Mouse (Mus musculus) gastrocnemius, postnatal 14 days (tissue): Measurements from ENCODE around the gene Prdx5. TPM values are rescaled to one million over a fixed set of nuclear protein-coding genes. Genes with fewer than 3 reads are reported as not detected.

Source experiments
- microRNA-seq, 2 experiments: library from miRNA; unstranded; fragments of <30 nt; microRNA quantifications; one replicate each; pipeline ENCODE4 v1.2.0; 2021
- total RNA-seq, 2 experiments: library from RNA; stranded (reverse); gene quantifications; 2 replicates each; pipeline ENCODE4 v1.2.3; 2021

The Prdx5 gene
- total RNA-seq, 2 experiments from 2014 or later, result 159 to 187 TPM

Small RNA genes lying within 50 kb of the gene (microRNA-seq; reads per million reads assigned to microRNA genes)
- 1.3 to 3.0 reads per million in 2 experiments for gene Mir6990

Other genes with a start within 250 kb of the Prdx5 start
- gene Rps6ka4, start 69.5 kb downstream of the Prdx5 start, total RNA-seq, result 1 to 10 TPM; 7.7 to 8.5 TPM
- under 1 TPM; 0.40 to 0.84 TPM for gene Ccdc88b, start 51.9 kb downstream of the Prdx5 start, total RNA-seq
- gene Trmt112, start 408 bp downstream of the Prdx5 start, total RNA-seq, result 10 to 100 TPM; 34.6 to 38.9 TPM
- 10 to 100 TPM; 47.7 to 52.0 TPM for gene Esrra, start 11.7 kb upstream of the Prdx5 start, total RNA-seq
- gene Catsperz, start 15.3 kb upstream of the Prdx5 start, total RNA-seq, result not detected
- gene Kcnk4, start 24.4 kb upstream of the Prdx5 start, total RNA-seq, result not detected
- 10 to 100 TPM; 14.2 to 14.6 TPM for gene Bad, start 31.8 kb upstream of the Prdx5 start, total RNA-seq
- gene Gpr137, start 32.4 kb upstream of the Prdx5 start, total RNA-seq, result 1 to 10 TPM; 8.9 to 9.9 TPM
- gene Ppp1r14b, start 64.9 kb upstream of the Prdx5 start, total RNA-seq, result 100 to 1,000 TPM; 139 to 184 TPM
- 10 to 100 TPM; 10.9 to 11.6 TPM for gene Plcb3, start 66.4 kb upstream of the Prdx5 start, total RNA-seq
- 10 to 100 TPM; 13.0 to 13.7 TPM for gene Fkbp2, start 70.4 kb upstream of the Prdx5 start, total RNA-seq
- gene Vegfb, start 77.5 kb upstream of the Prdx5 start, total RNA-seq, result 100 to 1,000 TPM in 1 of 2 experiments, 10 to 100 TPM in 1; 90.8 to 118 TPM
- gene Dnajc4, start 82.5 kb upstream of the Prdx5 start, total RNA-seq, result 10 to 100 TPM; 30.7 to 32.4 TPM
- 10 to 100 TPM; 15.7 to 18.9 TPM for gene Nudt22, start 86.0 kb upstream of the Prdx5 start, total RNA-seq
- 10 to 100 TPM; 19.7 to 20.1 TPM for gene Trpt1, start 86.0 kb upstream of the Prdx5 start, total RNA-seq
- 1 to 10 TPM; 2.0 to 2.2 TPM for gene Fermt3, start 109.4 kb upstream of the Prdx5 start, total RNA-seq
- gene Stip1, start 129.9 kb upstream of the Prdx5 start, total RNA-seq, result 10 to 100 TPM; 80.3 to 92.4 TPM
- gene Macrod1, start 146.7 kb upstream of the Prdx5 start, total RNA-seq, result 100 to 1,000 TPM; 187 to 192 TPM
- gene Flrt1, start 195.6 kb upstream of the Prdx5 start, total RNA-seq, result under 1 TPM; 0.27 to 0.51 TPM